Mouse (Mus musculus): ENCODE data around the gene Golga1.

DNA sequence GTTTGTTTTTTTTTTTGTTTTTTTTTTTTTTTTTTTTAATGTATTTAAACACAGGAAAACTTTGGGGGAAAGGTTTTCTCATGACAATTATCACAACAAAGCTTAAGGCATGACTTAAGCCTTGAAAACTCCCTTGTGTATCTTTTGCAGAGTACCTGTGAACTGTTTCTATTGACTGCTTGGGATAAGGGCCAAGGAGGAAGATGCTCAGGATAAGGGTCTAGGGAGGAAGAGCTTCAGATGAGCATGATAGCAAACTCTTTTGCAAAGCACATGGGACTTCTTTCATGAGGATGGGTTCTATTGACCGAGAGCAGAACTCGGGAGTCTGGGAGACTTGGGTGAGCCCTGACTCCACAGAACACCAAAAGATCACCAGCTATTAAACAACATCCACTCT lies 95.7 kb downstream of the Golga1 start:
- TF ChIP-seq CTCF (IDR thresholded peaks at IDR 0.05; ENCODE audit: insufficient read depth, low read depth, low read length) (no peak), POLR2A (IDR thresholded peaks at IDR 0.05; ENCODE audit: insufficient read depth, low read depth, low read length) (no peak)
